Mouse (Mus musculus) MEL (cell line): ENCODE measurements around the gene Fa2h.

Experiments
- GABPA ChIP-seq: IDR thresholded peaks from 2 replicates; pipeline ENCODE4 v1.6.1; 2012; ENCODE audit warnings: low read depth, mild to moderate bottlenecking, inconsistent platforms, low read length, improper control_type of control experiment, moderate library complexity
- POLR2A ChIP-seq, 2 experiments: IDR thresholded peaks; 2 replicates each; pipeline ENCODE4 v1.6.1; 2011 to 2012; ENCODE audit warnings: low read length in 2 of 2, mild to moderate bottlenecking in 2 of 2, control low read depth in 1 of 2, improper control_type of control experiment in 1 of 2, low read depth in 1 of 2, moderate library complexity in 1 of 2; ENCODE audit not compliant: control insufficient read depth in 1 of 2, insufficient read depth in 1 of 2, poor library complexity in 1 of 2
- ZC3H11A ChIP-seq: IDR thresholded peaks from 2 replicates; pipeline ENCODE4 v1.6.1; 2012; ENCODE audit warnings: low read depth, mild to moderate bottlenecking, inconsistent platforms, low read length, improper control_type of control experiment
- ZNF384 ChIP-seq: IDR thresholded peaks from 2 replicates; pipeline ENCODE4 v1.6.1; 2012; ENCODE audit warnings: low read depth, mild to moderate bottlenecking, inconsistent platforms, low read length, improper control_type of control experiment

- TF ChIP-seq GABPA (no peak), ZNF384 (no peak), POLR2A (IDR thresholded peaks at IDR 0.05; ENCODE audit: control insufficient read depth in 1 of 2, insufficient read depth in 1 of 2, low read depth in 1 of 2, low read length in 2 of 2, poor library complexity in 1 of 2) (no peak), ZC3H11A (no peak)
These were observed 23.6 kb upstream of the Fa2h start for GRCm38 (mm10) chr8:111417222-111417621.
